Mouse (Mus musculus) left cerebral cortex, adult 9 months (tissue): Measurements from ENCODE around the gene Rxfp3.

Source experiments
- DNase-seq, 2 experiments: peaks; one replicate each; pipeline ENCODE4 v3.0.0; 2022; ENCODE audit warnings: low spot score in 2 of 2

Rxfp3 gene

DNA sequence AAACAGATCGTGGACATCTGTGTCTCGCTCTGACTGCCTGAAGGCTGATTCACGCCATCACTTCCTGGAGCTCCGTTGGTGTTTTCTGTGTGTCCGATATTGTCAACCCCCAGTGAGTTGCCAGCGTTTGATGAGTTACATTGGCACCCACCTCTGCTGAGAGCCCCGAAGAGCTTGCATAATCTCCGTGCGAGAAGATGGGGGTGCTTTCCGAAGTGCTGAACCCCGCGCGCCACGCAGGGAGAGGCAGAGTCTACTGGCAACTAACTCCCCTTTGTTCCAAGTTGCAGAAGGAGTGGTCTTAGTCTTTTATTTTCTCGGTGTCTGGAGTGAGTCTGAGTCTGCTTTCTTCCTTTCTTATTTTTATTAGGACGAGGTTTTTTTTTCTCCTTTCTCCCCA lies at the start of gene Rxfp3:
Rxfp3 (minus strand) TSS at position 281 of the 400 bp plus-strand sequence.
- DNase-seq: no peak

DNA sequence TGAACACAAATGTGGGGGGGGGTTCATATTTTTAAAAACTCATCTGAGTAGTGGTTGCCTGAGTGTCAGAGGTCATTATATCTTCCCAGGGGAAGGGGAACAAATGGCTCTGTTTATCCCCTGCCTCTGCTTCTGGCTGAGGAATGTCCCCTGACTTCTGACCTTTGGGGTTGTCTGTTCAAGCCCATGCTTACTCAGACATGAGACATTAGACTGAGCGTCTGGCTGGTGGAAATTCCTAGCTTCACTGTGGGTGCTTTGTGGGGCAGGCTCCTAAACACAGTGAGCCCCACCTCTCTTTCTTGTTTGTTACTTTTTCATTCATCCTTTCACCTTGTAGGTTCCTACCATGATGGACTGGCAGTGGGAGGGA lies 47.2 kb upstream of the Rxfp3 start:
- no peak for DNase-seq

DNA sequence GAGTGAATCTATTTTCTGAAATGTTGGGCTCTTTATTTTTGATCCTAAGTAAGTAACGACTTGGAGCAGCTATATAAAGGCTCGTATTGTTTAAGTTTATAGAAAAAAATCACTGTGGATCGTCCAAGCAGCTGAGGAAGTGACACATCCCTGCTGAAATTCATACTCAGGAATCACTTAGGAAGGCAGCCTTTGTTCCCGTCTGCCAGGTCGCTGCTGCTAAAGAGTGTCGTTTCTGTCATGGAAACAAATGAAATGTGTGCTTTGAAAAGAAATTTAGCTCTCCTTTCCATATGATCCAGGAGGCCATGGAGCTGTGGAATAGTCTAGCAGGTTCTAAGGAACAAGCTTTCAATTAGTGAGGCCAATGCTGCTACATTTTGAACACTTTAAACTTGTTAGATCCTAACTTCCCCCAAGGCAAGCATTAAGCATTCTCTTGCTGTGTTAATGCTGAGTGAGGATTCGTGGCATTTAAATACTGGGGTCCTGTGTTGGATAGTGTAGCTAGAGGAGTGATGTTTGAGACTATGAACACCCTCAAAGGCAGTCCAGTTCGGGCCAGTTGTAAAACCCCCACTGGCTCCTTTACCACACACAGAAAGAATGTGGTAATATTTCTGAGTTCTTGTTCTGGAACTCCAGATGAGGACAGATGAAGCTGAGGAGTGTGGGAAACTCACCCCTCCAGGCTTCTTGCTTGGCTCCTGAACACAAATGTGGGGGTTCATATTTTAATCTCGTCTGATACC lies 46.6 kb upstream of the Rxfp3 start:
- no peak for DNase-seq

DNA sequence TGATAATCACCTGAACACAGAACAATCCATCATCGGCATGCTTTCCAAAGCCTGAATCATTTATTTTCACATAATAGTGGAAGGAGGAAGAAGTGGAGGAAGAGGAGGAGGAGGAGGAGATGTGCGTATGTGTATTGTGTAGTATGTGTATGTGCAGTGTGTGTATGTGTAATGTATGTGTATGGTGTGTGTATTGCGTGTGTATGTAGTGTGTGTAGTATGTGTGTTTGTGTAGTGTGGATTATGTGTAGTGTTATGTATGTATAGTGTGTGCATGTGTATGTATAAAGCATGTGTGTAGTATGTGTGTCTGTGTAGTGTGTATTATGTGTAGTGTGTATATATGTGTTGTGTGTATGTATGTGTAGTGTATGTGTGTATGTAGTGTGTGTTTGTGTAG lies 45.9 kb upstream of the Rxfp3 start:
- no peak for DNase-seq

- no peak for DNase-seq
Measured at GRCm38 (mm10) chr15:11082961-11083569, 45.3 kb upstream of the Rxfp3 start.

GRCm38 (mm10) chr15:11075726-11076361 lies 38.1 kb upstream of the Rxfp3 start:
- DNase-seq: no peak

DNA sequence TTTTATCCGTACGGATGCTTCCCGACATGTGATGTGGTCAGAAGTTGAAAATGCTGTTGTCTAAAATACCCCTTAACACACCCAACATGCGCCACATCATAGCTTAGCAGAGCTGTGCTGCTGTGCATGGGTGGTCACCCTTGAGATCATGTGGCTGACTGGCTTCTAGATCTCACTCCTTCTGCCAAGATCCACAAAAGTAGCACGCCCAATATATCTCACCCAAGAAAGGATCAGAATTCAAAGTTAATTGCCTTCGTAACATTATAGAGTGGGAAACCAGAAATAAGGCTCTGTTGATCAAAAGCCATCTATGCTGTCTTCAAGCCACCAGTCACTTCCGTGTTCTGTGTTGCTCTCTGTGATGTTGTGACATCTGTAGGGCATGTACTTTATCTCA lies 30.1 kb upstream of the Rxfp3 start:
- no peak for DNase-seq

- DNase-seq: no peak
Measured at GRCm38 (mm10) chr15:11066299-11066698, 28.5 kb upstream of the Rxfp3 start.

- DNase-seq: no peak
Measured at GRCm38 (mm10) chr15:11065528-11066171, 27.9 kb upstream of the Rxfp3 start.

- DNase-seq: no peak
Measured at GRCm38 (mm10) chr15:11064558-11065411, 27.0 kb upstream of the Rxfp3 start, which contains the start of gene Adamts12. Gene Adamts12, plus strand, starts transcription at chr15:11064790.

- no peak for DNase-seq
Measured at GRCm38 (mm10) chr15:11064160-11064557, 26.4 kb upstream of the Rxfp3 start.

DNA sequence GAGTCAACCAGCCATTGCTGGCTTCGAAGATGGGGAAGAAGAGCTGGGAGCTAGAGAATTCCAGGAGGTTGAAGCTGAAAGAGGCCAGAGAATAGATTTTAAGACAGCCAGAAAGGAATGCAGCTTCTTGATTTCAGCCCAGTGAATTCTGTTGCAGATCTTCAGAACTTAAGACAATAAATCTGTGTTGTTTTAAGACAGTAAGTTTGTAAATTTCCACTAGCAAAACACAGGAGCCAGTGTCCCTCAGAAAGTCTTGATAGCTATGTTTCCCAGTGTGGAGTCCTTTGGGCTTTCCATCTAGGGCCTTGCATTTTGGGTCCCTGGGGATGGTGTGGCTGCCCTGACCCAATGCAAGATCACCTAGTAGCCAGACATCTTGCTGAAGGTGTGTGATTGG lies 25.1 kb upstream of the Rxfp3 start:
- DNase-seq: no peak

DNA sequence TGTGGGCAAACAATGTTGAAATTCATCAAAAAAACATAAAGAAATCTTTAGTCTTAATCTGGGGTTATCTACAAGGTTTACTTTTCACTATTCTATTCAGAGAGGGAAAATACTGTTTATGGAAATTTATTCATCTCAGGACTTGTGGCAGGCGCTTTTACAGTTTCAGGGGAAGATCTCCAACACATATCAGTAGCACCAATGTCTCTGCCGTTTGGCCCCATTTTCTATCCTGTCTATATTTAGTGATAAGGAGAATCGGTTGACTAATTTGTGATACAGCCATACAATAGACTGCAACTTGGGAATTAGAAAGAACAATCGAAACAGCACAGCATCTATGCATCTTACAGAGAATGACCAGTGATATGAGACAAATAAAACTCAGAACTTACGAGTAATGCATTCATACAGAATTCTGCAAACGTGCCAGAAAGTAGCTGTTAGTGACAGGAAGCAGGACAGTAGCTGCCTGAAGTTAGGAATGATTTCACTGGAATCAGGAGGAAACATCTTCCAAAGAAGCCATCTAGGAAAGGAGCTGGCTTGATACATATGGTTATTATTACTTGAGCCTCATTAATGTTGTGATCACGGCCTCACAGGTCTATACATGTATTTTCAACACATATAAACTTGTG lies 16.8 kb upstream of the Rxfp3 start:
- no peak for DNase-seq

DNA sequence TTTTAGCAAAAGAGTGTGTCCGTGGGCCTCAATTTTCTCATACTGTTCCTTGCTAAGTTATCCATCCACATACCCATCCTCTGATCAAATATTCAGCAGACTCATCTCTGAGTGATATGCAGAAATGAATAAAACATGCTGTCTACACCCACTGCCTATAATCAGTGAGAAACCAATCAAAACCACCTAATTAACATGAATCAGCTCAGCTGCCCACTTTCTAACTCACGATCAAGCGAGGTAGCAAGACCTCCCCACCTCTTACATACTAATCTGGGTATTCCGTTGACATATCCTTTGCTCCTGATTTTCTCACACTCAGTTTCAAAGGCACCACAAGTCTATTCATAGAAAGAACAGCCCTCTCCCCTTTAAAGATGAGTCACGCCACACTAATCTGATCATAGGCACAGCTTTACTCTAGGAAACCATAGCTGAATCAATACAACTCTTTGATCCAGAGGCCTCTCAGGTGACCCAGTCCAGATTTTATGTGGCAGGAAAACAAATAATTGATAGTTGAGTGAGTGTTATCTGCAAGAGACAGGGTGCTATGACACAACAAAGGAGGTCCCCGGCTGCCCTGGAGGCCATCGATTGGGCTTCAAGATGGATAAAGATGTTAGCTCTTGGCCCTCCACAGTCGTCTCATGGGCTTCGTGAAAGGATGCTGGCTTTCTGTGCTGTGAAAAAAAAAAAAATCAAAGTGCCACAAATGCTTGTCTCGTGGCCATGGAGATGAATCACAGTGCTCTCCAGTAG lies 16.1 kb upstream of the Rxfp3 start:
- no peak for DNase-seq

GRCm38 (mm10) chr15:11042828-11043227 lies 5.0 kb upstream of the Rxfp3 start:
- no peak for DNase-seq

- DNase-seq: no peak
Measured at GRCm38 (mm10) chr15:11041229-11041628, 3.4 kb upstream of the Rxfp3 start.

DNA sequence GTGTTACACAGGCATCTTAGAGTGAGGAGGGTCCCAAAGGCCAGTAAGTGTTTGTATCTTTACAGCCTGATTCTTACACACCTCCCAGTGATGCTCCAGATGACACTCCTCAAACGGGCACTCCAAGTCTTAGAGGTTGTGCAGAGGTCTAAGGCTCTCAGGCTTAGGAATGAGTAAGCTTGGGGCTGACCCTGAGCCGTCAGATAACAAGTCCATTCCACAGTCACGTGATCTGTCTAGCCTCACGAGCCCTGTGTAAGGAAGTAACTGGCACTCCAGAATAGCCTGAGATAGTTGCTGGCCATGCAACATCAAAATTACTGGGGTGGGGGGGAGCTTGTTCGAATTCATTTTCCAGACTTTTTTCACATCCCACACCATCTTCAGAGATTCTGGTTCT lies 2.3 kb upstream of the Rxfp3 start:
- DNase-seq: no peak

GRCm38 (mm10) chr15:11038476-11038875 lies 685 bp upstream of the Rxfp3 start:
- peak in 1 of 2 experiments; percentile 46 for DNase-seq

DNA sequence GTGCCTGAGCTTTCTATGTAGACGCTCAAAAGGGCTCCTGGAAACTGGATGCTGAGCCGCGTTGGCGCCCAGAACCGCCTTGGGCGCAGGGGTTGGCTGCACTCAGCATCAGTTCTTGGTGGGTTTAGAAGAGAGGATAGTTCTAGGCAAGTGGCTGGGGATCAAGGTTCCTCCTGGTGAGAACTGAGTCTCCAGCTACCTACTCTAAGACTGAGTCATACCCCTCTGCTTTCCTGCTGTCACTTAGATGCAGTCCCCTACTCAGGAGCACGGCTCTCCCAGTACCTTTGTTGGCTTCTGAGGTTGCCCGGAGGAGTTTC lies 455 bp downstream of the Rxfp3 start:
- no peak for DNase-seq

DNA sequence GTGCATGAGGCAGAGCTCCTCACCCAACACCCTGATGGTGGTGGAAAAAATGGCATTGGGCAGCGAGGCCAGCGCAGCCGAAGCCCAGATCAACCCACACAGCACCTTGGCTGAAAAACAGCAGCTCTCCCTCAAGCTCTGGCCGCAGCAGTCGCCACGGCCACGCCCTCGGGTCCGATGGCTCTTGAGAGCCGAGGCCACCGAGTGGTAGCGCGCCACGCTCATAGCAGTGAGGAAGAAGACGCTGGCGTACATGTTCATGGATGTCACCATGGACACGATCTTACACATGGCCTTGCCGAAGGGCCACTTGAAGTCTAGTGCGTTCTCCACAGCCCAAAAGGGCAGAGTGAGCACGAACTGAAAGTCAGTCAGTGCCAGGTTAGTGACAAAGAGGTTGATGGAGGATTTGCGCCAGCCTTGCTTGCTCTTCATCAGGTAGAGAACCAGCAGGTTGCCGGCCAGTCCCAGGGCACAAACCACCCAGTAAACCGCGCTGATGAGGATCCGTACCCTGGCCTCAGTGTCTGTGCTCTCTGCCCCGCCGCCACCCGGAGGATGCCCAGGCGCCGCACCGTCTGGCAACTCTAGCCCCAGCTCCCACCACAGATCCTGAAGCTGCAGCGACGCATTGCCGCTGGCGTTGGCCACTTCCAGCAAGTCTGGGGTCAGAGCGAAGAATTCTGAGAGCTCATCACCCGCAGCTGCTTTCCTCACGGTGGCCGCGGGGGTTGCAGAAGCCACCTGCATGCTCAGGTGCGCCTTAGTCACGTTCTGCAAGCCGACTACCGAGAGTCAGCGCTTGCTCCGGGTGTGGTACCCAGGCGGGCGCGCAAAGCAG lies 1.0 kb downstream of the Rxfp3 start:
- DNase-seq: no peak
